Mouse (Mus musculus) embryo, embryonic 9.5 days (tissue): ENCODE results near the gene Hivep2.

Source experiments
- DNase-seq: peaks from one replicate; pipeline ENCODE4 v3.0.0-alpha.2; 2017; ENCODE audit errors: extremely low spot score

Hivep2 gene

DNA sequence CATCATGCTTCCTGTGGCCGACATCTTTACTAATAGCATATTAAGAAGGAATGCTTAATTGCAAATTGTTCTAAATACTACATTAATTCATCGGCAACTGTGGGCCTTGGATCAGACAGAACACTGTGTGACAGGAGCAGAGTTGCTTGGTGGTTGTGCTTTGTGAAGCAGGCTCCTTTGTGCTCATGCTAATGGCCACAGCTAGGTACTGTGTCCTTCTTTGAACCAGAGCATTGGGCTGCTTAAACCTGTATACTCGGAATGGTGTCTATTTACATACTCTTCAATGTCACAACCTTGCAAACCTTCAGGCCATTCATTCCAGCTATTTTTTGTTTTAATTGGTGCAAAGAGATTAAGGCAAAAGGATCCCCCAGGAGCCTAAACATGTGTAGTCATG lies 115.9 kb downstream of the Hivep2 start:
- DNase-seq: no peak

DNA sequence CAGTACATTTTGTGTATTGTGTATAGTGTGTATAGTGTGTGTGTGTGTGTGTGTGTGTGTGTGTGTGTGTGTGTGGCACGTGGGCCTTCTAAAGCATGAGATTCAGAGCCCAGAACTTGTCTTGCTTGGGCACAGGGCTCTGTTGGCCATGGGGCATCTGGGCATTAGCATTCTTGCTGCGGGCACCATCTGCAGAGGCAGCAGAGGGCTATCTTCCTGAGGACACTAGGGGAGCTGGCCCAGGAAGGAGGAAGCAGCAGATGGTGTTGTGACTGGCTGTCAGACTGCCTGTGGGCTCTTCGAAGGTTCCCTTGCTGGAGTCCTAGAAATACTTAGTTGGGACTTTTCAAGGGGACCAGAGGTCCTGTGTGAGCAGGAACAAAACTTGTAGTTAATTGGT lies 116.4 kb downstream of the Hivep2 start:
- DNase-seq: no peak

DNA sequence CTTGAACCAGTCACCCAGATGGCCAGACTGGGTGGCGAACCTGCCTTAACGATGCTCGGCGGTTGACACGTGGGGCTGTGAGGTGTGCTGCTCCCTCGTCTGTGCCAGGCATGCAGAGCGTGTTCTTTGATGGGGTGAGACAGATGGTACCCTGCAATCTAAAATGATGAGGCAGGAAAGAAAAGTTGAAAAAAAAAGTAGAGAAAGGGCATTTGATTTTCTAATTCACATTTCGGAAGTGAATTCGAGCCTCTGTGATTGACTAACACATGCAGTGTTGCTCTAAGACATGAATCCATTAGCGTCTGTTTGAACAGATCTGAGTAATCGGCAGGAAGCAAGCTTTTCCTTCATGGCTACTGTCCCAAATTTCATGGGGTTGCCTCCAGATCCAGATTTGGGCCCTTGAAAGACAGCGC lies 119.4 kb downstream of the Hivep2 start:
- no peak for DNase-seq

DNA sequence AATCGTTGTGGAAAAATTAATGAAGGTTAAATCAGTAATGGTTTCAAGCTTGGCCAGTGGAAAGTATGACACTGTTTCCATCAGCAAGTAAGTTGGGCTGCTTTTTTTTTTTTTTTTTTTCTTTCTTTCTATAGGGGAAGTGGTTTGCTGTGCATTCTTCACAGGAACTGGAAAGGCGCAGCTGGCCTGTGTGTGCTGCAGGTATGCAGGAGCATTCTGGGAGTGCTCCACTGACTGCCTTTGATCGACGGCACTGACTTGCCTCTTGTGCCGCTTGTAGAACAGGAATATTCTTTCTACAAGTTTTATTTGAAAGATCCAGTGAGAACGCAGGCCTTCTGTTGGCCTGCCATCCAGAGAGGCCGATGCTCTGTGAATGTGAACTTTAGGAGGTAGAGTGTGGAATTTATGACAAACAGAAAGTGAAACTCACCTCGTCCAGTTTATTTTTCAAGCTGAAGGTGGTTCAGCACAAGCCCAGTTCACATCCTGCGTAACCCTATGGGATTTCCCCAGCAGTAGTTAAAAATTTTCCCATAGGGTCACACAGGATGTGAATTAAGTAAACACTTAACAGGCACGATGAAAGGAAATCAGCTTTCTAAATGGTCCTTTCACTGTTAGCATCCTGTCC lies 120.1 kb downstream of the Hivep2 start:
- DNase-seq: no peak

DNA sequence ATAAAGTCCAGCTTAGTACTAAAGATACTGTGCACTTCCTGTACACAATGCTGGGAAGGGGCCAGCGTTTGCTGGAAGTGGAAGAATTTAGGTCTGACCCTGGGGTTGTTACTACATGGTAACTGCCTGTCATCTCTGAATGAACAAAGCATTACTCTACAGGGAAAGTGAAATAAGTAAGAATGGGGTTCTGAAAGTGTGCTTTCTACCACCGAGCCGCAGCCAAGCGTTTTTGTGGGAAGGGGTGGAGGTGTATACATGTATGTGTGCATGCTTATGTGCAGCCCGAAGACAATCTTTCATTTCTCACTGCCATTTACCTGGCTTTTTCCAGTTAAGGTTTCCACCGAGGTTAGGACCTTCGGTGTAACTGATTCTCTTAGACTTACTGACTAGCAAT lies 121.4 kb downstream of the Hivep2 start:
- DNase-seq: no peak

DNA sequence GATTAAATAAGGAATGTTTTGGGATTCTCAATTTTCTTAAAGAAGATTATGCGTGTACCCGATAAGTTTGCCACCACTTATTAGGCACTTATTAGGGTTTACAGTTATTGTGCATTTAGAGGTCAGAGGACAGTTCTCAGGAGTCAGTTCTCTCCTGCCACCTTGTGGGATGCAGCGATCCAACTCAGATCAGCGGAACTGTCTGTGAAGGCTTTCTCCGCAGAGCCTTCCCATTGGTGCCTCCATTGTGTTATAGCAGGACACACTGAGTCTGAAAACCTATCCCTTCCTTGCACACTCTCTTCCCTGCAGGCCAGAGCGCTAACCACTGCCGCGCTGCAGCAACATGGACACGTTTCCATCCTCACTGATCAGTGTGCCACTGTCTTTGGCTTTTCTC lies 123.6 kb downstream of the Hivep2 start:
- DNase-seq: peak; percentile 15

DNA sequence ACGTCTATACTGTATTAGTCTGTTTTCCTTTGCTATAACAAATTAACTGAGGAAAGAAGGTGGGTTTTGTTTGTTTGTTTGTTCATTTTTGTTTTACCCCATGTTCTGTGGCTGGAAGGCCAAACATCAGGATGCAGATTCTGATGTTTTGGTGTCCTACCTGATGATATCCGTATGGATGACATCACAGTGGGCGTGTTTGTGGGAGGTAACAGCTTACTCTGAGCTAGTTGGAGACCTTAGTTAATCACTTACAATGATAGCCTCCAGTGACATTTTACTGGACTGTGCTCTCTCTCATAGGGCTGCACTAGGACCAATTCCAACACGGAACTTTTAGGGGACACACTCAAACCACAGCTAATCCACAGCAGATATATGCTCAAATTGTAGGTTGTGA lies 128.2 kb downstream of the Hivep2 start:
- DNase-seq: no peak

DNA sequence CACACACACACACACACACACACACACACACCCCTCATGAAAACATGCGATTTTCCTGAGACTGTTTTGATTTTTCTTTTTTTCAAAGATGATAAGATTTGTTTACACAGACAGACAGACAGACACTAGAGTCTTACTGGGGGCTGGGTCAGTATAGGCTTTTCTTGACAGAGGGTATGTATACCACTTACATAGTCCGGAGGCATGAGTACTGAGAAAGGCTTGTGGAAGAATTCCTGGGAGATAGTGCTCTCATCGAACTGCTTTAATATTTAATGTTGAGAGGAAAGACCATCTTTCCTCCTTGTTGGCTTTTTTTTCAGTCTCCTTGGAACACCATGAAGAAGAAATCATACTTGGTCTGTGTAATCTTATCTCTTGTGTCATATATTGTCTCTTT lies 130.2 kb downstream of the Hivep2 start:
- no peak for DNase-seq

DNA sequence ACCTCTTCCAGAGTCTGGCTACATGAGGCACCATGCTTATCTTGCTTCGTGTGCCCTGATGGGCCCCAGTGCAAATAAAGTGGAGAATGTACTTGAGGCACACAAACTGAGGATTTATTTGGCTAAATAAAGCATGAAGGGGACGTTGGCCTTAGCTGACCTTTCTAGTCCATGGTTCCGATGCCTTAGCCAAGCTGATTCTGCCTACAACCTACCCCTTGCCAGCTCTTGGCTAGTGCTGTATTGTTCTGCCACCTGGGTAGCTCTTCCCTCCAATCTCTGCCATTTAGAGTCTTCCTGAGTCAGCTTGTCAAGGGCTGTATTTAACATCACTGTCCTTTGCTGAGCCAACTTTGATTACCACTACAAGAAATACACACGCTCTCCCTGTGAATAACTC lies 133.3 kb downstream of the Hivep2 start:
- DNase-seq: no peak

DNA sequence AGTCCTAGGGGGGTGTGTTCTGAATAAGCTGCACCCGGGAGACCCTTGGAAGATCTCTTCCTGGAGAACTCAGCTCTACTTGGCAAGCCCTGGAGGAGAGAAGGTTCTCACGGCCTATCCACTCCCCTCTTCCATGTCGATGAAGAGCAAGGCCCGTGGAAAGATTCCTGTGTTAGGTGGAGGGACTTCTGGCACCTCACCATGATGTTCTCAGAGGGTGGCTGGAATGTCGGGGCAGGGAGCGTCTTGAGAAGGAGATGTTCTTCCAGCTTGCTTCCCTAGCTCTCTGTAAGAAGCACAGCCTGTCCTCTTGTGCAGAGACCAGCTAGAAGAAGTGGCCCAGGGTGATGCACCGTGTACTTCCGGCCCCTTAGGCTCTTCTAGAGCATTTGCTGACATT lies 134.2 kb downstream of the Hivep2 start:
- DNase-seq: no peak

DNA sequence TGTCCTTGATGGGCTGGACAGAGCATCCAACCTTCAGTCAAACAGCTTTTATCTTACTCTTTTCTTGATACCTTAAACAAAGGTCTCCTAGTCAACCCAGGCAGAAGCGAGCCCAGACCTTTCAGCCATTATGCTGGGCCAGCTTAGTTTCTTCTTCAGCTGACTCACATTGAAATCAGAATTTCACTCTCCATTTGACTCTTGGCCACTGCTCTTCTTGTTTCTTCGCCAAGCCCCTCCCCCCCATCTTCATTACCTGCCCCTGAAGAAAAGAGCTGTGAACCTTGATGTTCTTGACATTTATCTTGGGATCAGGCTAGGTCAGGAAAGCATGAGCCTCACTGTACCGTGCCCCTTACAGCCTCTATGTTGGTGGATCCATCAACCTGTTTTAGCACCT lies 135.0 kb downstream of the Hivep2 start:
- no peak for DNase-seq

DNA sequence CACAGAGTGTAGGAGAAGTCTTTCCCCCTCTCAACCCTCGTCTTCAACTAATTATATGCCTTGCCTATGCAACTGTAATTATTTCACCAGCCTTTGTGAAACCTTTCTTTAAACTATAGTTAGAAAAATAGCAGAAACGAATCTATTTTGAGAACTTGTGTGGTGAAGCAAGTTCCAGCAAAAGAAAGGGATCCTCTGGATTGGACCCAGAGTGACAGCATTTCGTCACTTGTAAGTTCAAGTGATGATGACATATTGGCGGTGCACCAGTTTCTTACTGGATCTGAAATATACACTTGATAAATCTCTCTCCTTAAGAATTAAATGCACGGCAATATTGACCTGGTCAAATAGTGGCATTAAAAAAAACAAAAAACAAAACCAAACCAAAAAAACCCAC lies 136.1 kb downstream of the Hivep2 start:
- no peak for DNase-seq

DNA sequence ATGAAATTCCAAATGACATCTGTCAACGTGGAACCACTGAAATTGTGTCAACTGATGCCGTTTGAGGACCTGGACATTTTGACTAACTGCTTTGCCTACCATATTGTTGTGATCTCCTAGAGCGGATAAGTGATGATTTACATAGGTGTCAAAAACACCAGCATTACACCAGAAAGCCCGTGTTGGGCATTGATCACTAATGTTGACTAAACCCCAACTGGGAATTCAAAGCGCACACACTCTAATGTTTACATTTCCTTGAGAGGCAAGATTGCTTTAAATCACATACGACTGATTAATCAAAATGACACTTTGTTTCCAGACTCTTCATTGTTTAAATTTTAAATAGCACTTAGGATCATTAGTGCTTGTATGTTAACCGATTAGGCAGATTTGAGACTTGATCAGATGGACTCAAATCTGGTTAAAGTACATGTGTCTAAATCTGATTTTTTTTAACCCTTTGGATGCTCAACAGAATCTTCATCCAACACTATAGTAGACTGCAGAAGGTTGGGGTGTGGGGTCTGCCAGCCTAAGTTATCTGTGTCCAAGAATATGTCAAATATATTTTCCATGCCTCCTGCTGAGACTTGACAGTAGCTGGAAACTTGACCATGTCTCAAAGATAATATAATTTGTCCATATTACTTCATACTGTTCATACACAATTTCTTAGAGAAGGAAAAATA lies 142.3 kb downstream of the Hivep2 start:
- DNase-seq: no peak

DNA sequence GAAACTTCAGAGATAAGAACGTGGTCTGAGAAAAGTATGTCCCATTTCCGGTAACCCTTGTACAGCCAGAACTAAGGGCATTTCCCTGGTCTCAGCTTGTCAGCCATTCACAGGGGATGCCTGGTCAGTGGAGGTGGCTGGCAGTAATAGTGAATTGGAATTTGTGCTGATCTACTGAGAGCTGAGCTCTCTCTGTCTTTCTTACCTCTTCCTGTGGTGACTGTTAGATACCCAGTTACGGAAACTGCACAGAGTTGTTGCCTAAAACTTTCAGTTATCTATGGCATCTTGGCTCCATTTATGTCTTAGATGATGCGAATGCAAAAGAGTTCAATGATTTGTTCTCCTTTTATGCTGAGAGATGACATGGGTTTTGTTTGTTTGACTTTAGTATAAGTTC lies 150.0 kb downstream of the Hivep2 start:
- no peak for DNase-seq

DNA sequence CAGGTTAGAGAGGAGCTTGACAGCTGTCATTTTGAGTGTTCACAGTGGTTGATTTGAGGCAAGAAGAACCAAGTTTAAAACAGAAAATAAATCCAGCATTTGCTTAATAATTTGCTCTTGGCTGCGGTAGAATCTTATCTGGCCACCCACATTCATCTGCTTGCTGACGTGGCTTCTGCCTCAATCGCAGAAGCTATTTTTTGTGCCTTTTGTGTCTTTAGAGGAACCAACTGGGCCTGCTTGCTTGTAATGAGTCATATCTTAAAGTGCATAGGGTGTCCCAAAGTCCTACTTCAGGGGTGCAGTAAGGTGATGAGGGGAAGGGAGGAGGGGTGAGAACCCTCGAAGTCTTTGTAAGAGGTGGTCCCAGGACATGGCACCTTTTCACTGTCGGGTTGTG lies 151.1 kb downstream of the Hivep2 start:
- no peak for DNase-seq

DNA sequence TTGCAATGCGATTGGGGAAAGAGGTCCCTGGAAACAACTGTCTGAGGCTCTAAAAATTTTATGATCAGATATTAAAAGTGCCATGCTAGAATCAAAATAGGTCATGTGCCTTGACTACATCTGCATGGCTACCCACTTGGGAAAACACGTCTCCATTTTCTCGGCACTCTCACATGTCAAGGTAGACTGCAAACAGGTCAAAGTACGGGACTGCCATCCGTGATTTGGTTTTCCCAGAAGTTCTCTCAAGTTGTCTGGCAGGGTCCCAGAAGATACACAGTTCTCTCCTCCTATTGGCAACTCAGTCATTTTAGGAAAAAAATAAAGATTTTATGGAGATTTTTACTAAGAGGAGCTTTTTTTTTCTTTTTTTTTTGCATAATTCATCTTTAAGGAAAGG lies 153.3 kb downstream of the Hivep2 start:
- DNase-seq: no peak

DNA sequence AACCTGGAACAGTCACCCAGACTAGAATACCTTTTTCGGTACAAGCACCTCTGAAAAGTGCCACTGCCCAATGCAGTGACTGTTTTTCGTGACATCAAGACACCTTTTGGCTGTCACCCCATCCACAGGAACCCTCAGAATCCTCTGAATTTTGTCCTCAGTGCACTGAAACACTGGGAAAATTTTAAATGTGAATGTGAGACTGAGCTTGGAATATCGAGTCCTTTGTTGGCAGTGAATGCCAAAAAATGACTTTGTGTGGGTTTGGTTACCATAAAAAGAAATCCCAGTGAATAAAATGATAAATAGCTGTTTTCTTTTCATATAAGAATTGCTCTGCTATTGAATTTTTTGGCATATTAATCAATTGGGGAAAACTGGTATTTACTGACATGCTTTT lies 154.6 kb downstream of the Hivep2 start:
- DNase-seq: no peak

DNA sequence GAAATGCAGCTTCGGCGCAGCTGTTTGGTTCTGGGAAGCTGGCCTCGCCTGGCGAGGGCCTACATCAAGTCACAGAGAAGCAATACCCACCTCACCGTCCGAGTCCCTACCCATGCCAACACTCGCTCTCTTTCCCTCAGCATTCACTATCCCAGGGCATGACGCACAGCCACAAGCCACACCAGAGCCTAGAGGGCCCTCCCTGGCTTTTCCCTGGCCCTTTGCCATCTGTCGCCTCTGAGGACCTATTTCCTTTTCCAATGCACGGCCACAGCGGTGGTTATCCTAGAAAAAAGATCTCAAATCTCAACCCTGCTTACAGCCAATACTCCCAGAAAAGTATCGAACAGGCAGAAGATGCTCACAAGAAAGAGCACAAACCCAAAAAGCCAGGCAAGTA lies 162.0 kb downstream of the Hivep2 start:
- DNase-seq: no peak

DNA sequence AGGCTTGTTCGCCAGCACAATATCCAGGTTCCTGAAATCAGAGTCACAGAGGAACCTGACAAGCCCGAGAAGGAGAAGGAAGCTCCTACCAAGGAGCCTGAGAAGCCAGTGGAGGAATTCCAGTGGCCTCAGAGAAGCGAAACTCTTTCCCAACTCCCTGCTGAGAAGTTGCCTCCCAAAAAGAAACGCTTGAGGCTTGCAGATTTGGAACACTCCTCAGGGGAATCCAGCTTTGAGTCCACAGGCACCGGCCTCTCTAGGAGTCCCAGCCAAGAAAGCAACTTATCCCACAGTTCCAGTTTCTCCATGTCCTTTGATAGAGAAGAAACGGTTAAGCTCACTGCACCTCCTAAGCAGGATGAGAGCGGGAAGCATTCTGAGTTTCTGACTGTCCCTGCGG lies 164.4 kb downstream of the Hivep2 start:
- no peak for DNase-seq

DNA sequence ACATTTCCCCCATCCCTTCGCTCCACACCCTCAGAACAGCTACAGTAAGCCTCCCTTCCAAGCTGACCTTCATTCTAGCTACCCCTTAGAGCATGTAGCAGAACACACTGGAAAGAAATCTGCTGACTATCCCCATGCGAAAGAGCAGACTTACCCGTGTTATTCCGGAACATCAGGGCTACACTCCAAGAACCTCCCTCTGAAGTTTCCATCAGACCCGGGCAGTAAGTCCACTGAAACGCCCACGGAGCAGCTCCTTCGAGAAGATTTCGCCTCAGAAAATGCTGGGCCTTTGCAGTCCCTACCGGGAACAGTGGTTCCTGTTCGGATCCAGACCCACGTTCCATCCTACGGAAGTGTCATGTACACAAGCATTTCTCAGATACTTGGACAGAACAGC lies 165.4 kb downstream of the Hivep2 start:
- no peak for DNase-seq

DNA sequence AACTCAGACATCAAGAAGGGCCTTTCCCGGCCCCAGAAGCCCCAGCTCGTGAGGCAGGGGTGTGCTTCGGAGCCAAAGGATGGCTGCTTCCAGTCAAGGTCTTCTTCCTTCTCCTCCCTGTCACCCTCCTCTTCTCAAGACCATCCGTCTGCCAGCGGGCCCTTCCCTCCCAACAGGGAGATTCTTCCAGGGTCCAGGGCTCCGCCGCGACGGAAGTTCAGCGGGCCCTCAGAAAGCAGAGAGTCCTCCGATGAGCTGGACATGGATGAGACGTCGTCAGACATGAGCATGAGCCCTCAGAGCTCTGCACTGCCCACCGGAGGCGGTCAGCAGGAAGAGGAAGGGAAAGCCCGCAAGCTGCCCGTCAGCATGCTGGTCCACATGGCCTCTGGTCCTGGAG lies 166.2 kb downstream of the Hivep2 start:
- no peak for DNase-seq

DNA sequence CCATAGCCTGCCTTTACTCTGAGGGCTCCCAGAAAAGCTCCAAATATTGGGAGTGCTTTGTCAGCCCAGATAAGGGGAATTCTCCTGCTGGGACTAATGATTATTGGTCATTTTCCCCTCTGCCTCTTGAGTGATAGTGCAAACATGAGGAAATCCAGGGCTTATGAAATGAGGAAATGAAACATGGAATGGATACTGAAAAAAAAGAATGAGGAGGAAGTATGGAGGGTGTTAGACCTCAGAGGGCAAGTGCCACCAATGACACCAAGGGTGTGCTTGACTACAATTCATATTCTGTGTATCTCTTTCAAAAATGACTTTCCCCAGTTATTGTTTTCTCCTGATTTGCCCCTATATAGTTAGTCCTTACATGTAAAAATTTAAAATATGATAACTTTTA lies 167.1 kb downstream of the Hivep2 start:
- DNase-seq: no peak

DNA sequence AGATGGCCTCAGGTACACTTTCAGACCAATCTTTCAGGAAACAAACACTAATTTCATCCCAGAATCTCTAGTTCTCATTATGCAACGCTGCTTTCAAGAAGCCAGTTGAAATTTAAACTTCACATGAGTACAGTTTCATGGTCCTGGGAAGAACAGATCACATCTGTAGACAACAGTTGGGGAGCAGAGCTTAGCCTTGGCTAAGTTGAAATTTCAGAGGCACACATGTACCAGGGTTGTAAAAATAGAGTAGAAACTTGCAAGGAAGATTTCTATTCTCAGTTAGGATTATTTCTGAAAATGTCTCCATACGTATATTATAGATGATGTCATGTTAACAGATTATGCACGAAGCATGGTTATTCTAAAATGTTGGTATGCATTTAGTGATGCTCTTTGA lies 172.8 kb downstream of the Hivep2 start:
- no peak for DNase-seq

DNA sequence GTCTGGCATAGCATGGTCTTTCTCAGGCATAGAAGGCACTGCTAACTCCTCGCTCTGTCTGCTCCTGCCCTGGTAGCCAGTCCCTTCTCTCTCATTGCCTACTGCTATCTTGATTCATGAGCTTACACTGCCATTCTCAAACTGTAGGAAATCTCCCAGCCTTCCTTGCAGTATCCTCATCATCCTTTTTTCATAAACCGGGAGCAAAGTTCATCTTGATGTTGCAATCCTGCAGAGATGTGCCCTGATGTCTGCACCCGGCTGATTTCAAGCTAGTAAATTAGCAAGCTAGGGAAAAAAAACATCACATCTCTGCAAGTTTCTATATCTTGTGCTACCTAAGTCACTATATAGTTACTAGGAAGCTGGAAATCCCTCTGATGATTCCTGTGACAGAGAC lies 179.0 kb downstream of the Hivep2 start:
- DNase-seq: no peak
